8 mouse cellular contexts compared by ENCODE assay signal in genomic region chr9:3404372-3404771, GRCm38 (mm10). TPM values are rescaled to one million over a fixed set of nuclear protein-coding genes. Genes with fewer than 3 reads are reported as not detected.
DNase-seq lines count a peak whose midpoint lies in the region; ATAC-seq and TF ChIP-seq lines count a peak whose summit lies in the region.

No protein-coding gene starts in this region.

- peak overlapping the region; percentile 63 for H3K9ac ChIP-seq in forebrain, embryonic 11.5 days (ENCODE audit: low read length)
- H3K9ac ChIP-seq in intestine, embryonic 14.5 days (ENCODE audit: low read length) = peak overlapping the region; percentile 73
- H3K9ac ChIP-seq in limb, embryonic 11.5 days (ENCODE audit: low read length) = peak overlapping the region; percentile 67
- peak overlapping the region; percentile 39 for H3K9ac ChIP-seq in midbrain, embryonic 14.5 days (replicated peaks; ENCODE audit: low read length)

- peak overlapping the region; percentile 82 for H3K4me3 ChIP-seq in gastrocnemius, adult 2 months
- peak overlapping the region; percentile 52 for H3K4me3 ChIP-seq in forebrain, embryonic 11.5 days (ENCODE audit: low read depth, low read length)
- H3K4me3 ChIP-seq in intestine, embryonic 14.5 days (ENCODE audit: low read depth, low read length) = peak overlapping the region; percentile 90
- H3K4me3 ChIP-seq in limb, embryonic 11.5 days (ENCODE audit: low read depth, low read length) = peak overlapping the region; percentile 57
- H3K4me3 ChIP-seq in midbrain, embryonic 14.5 days (replicated peaks; ENCODE audit: low read depth, low read length) = peak overlapping the region; percentile 56

- H3K9me3 ChIP-seq in forebrain, embryonic 11.5 days (ENCODE audit: control insufficient read depth, low read length) = no peaks in the 10 kb centered on the region
- H3K9me3 ChIP-seq in intestine, embryonic 14.5 days (ENCODE audit: control insufficient read depth, low read length) = no peaks in the 10 kb centered on the region
- no peaks in the 10 kb centered on the region for H3K9me3 ChIP-seq in limb, embryonic 11.5 days (ENCODE audit: control insufficient read depth, low read length)
- H3K9me3 ChIP-seq in midbrain, embryonic 14.5 days (ENCODE audit: control insufficient read depth, low read length) = no peaks in the 10 kb centered on the region

- peak overlapping the region; percentile 43 for H3K4me2 ChIP-seq in forebrain, embryonic 11.5 days (ENCODE audit: low read depth, low read length, severe bottlenecking)
- H3K4me2 ChIP-seq in intestine, embryonic 14.5 days (ENCODE audit: low read length) = peak overlapping the region; percentile 71
- peak overlapping the region; percentile 52 for H3K4me2 ChIP-seq in limb, embryonic 11.5 days (ENCODE audit: low read depth, severe bottlenecking)
- H3K4me2 ChIP-seq in midbrain, embryonic 14.5 days (ENCODE audit: low read length) = peak overlapping the region; percentile 53

- peak; percentile 24; the same call in 1 of the 2 replicates for ATAC-seq in forebrain, embryonic 11.5 days (replicated peaks; ENCODE audit: low FRiP score)
- no peak for ATAC-seq in intestine, embryonic 14.5 days (replicated peaks; ENCODE audit: low FRiP score, low TSS enrichment, low read depth)
- no peak for ATAC-seq in limb, embryonic 11.5 days (ENCODE audit: insufficient number of reproducible peaks, low FRiP score, low TSS enrichment, low read depth)
- ATAC-seq in midbrain, embryonic 14.5 days (ENCODE audit: low FRiP score, low TSS enrichment) = no peak

- no peak for TF ChIP-seq CTCF in gastrocnemius, adult 2 months (IDR thresholded peaks at IDR 0.05)

- H3K4me1 ChIP-seq in forebrain, embryonic 11.5 days (replicated peaks; ENCODE audit: control insufficient read depth, insufficient read depth, low read length) = no peaks in the 10 kb centered on the region
- H3K4me1 ChIP-seq in intestine, embryonic 14.5 days (replicated peaks; ENCODE audit: control insufficient read depth, insufficient read depth, low read length) = no peaks in the 10 kb centered on the region
- H3K4me1 ChIP-seq in limb, embryonic 11.5 days (ENCODE audit: control insufficient read depth, insufficient read depth, low read length) = no peaks in the 10 kb centered on the region
- no peaks in the 10 kb centered on the region for H3K4me1 ChIP-seq in midbrain, embryonic 14.5 days (ENCODE audit: control insufficient read depth, insufficient read depth, low read length)

- 3% methylated on average over 13 of the region's 13 CpGs for WGBS in forebrain, embryonic 11.5 days
- WGBS in intestine, embryonic 14.5 days = under 1% methylated on average over 13 of the region's 13 CpGs
- 1% methylated on average over 13 of the region's 13 CpGs for WGBS in limb, embryonic 11.5 days
- WGBS in midbrain, embryonic 14.5 days = 1% methylated on average over 13 of the region's 13 CpGs

- intact Hi-C loops in gastrocnemius, adult 2 months (cut with DNase I) = loop anchor here (5.0 kb wide), 1 partner anchor 973 kb away; the partner anchor contains the start of gene Msantd4

- H3K27ac ChIP-seq in gastrocnemius, adult 2 months = peak overlapping the region; percentile 92
- no peak overlapping the region for H3K27ac ChIP-seq in forebrain, embryonic 11.5 days (ENCODE audit: low read depth, low read length)
- peak overlapping the region; percentile 66 for H3K27ac ChIP-seq in intestine, embryonic 14.5 days (ENCODE audit: low read depth)
- no peak overlapping the region for H3K27ac ChIP-seq in limb, embryonic 11.5 days (replicated peaks; ENCODE audit: low read depth, low read length)
- 0 out of 2 replicates have a peak overlapping the region, but pooled peaks have one; percentile 33 for H3K27ac ChIP-seq in midbrain, embryonic 14.5 days (replicated peaks; ENCODE audit: low read depth, low read length)

- DNase-seq in gastrocnemius, adult 2 months = no peak
- DNase-seq in gastrocnemius, postnatal 10 days = no peak
- DNase-seq in c-Kit-positive CD71-positive TER-119-negative erythroid progenitor cells, embryonic 14.5 days (ENCODE audit: low read depth) = peak; percentile 38
- DNase-seq in forebrain, embryonic 11.5 days (ENCODE audit: low spot score) = peak; percentile 51
- DNase-seq in intestine, embryonic 14.5 days (ENCODE audit: low spot score) = peak; percentile 65
- DNase-seq in limb, embryonic 11.5 days (ENCODE audit: low spot score) = peak; percentile 28
- DNase-seq in midbrain, embryonic 14.5 days = peak; percentile 38
- DNase-seq in thymus, postnatal 14 days = peak; percentile 13

- H3K36me3 ChIP-seq in forebrain, embryonic 11.5 days (ENCODE audit: control insufficient read depth, insufficient read depth, low read length) = no peaks in the 10 kb centered on the region
- H3K36me3 ChIP-seq in intestine, embryonic 14.5 days (ENCODE audit: control insufficient read depth, insufficient read depth, low read length) = 0 out of 2 replicates have a peak, but pooled peaks cover 2% of the 10 kb centered on the region
- no peaks in the 10 kb centered on the region for H3K36me3 ChIP-seq in limb, embryonic 11.5 days (ENCODE audit: control insufficient read depth, insufficient read depth, low read length)
- no peaks in the 10 kb centered on the region for H3K36me3 ChIP-seq in midbrain, embryonic 14.5 days (ENCODE audit: control insufficient read depth, insufficient read depth, low read length)

- no peaks in the 10 kb centered on the region for H3K27me3 ChIP-seq in forebrain, embryonic 11.5 days (ENCODE audit: control insufficient read depth, insufficient read depth, low read length)
- H3K27me3 ChIP-seq in intestine, embryonic 14.5 days (replicated peaks; ENCODE audit: control insufficient read depth, insufficient read depth, low read length) = no peaks in the 10 kb centered on the region
- H3K27me3 ChIP-seq in limb, embryonic 11.5 days (ENCODE audit: control insufficient read depth, insufficient read depth, low read length) = no peaks in the 10 kb centered on the region
- H3K27me3 ChIP-seq in midbrain, embryonic 14.5 days (ENCODE audit: control insufficient read depth, insufficient read depth, low read length) = no peaks in the 10 kb centered on the region

RNA-seq across cellular contexts. Expression of gene Cwf19l2, which starts 1.0 kb away (rescaled TPM):
- 10 to 100 TPM; 17.8 to 19.2 TPM for total RNA-seq in gastrocnemius, adult 2 months (2021)
- 10 to 100 TPM; 16.7 to 19.2 TPM for total RNA-seq in gastrocnemius, postnatal 10 days (2021)
- polyA plus RNA-seq in forebrain, embryonic 11.5 days (2014; fragmentation: Nextera tagmentation; extraction: Ambion mirVana) = 15.2 and 19.8 TPM in 2 replicates
- 14.5 and 16.8 TPM in 2 replicates for polyA plus RNA-seq in intestine, embryonic 14.5 days (2014; fragmentation: Nextera tagmentation; extraction: Ambion mirVana)
- polyA plus RNA-seq in limb, embryonic 11.5 days (2014; fragmentation: Nextera tagmentation; extraction: Ambion mirVana) = 17.0 and 18.1 TPM in 2 replicates
- 9.6 and 10.9 TPM in 2 replicates for polyA plus RNA-seq in midbrain, embryonic 14.5 days (2014; fragmentation: Nextera tagmentation; extraction: Ambion mirVana)

Comparison
In these comparisons a context has a peak if more than half of its experiments do, and no peak if none do; other contexts are left out.
1. DNase-seq: peak in c-Kit-positive CD71-positive TER-119-negative erythroid progenitor cells, embryonic 14.5 days (single experiment), forebrain, embryonic 11.5 days (single experiment), intestine, embryonic 14.5 days (single experiment), limb, embryonic 11.5 days (single experiment), midbrain, embryonic 14.5 days (single experiment) and thymus, postnatal 14 days (single experiment); none in gastrocnemius, adult 2 months (single experiment) and gastrocnemius, postnatal 10 days (single experiment).
2. H3K27ac ChIP-seq: peak in gastrocnemius, adult 2 months (single experiment), intestine, embryonic 14.5 days (single experiment) and midbrain, embryonic 14.5 days (single experiment); none in forebrain, embryonic 11.5 days (single experiment) and limb, embryonic 11.5 days (single experiment).
3. Peak in every context shown above with its lines, with median percentiles within 50 percentile points of each other: H3K4me3 ChIP-seq, H3K4me2 ChIP-seq and H3K9ac ChIP-seq.